Mouse (Mus musculus) kidney, postnatal 36 days (tissue): ENCODE measurements around the gene Irf2.
A peak's percentile ranks its signal among the peaks of the same experiment; 100 is the strongest.
"Not testable (repeated sequence)": the region's sequence is repeated elsewhere in the genome, so short reads cannot be mapped to it uniquely, and the experiment has no call there.

Experiments
- DNase-seq, 2 experiments: peaks; one replicate each; pipeline ENCODE4 v3.0.0; 2021 to 2022; ENCODE audit warnings: mixed read lengths in 2 of 2

Gene Irf2

DNA sequence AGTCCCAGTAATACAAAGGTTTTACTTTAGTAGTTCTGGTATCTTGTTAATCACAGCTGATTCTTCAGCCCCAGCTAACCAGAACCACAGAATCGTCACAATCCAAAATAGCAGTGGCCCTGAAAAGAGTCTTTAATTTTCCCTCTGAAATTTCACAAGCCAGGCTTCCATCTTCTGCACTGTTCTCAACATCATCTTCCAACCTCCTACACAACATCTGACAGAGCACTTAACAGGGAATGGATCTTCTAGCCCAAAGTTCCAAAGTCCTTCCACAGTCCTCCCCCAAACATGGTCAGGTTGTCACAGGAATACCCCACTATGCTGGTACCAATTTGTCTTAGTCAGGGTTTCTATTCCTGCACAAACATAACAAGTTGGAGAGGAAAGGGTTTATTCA, 9.9 kb upstream of the Irf2 start:
- DNase-seq = not testable (repeated sequence)

DNA sequence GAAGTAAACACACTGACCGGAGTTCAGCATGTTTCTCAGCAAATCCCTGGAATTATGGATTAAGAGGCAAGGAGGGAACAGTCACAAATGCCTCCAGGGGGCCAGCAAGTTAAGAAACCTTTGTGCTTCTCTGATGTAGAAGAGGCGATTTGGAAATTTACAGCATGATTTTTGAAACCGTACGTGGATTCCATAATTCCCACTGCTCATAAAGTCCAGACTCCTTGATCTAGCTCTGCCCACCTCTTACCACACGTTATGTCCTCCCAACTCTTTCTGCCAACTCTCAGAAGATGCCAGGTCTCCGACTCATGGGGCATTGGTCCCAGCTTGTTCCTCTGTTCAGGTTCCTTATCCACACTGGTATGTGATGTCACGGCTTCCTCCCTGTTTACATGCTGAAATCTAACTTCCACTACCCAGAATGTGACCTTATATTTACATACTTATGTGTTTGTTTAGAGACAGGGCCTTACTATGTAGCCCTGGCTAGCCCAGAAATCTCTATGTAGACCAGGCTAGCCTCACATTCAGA, 7.1 kb upstream of the Irf2 start:
- no peak for DNase-seq

DNA sequence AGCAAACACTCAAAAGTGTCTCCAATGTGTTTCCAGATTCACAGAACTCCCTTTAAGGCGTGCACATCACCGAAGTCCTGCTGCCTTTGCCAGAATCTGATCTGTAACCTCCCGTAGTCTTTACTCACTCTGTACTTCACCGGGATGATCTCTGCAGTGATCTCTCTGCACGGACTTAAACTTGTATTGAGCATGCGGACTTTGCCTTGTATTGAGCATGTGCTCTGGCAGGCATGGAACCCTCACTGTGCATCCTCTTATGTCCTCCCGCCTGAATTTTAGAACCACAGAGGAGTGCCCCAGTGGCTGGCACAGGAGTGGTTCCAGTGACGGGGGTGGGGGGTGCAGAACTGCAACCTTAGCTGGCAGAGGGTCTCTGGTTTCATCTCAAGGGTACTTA, 5.9 kb upstream of the Irf2 start:
- no peak for DNase-seq

DNA sequence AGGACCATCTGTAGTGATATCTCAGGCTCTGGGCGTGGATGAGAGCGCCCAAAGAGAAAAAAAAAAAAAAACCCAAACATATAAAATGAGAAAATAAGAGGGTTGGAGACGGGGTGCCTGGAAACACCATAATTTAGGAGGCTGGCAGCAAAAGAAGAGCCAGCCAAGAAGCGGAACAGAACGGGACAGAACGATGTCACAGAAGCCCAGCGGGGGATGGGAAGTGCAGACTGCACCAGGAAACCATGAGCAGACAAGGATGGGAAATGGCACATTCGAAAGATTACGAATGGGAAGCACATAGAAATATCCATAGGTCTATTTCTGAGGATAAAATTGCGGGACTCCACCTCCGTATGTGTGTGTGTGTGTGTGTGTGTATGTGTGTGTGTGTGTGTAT, 4.0 kb upstream of the Irf2 start:
- DNase-seq = peak in 1 of 2 experiments; percentile 20

DNA sequence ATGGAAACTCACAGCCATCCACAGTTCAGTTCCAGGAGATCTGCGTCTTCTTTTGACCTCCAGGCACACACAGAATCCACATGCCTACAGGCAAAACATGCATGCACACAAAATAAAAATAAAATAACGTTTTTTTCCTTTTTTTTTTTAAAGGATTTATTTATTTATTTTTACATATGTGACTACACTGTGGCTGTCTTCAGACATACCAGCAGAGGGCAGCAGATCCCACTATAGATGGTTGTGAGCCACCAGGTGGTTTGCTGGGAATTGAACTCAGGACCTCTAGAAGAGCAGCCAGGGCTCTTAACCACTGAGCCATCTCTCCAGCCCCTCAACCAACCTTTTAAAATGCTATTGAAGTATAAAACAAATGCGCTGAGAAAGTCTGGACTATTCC, 3.3 kb upstream of the Irf2 start:
- peak in 1 of 2 experiments; percentile 20 for DNase-seq

DNA sequence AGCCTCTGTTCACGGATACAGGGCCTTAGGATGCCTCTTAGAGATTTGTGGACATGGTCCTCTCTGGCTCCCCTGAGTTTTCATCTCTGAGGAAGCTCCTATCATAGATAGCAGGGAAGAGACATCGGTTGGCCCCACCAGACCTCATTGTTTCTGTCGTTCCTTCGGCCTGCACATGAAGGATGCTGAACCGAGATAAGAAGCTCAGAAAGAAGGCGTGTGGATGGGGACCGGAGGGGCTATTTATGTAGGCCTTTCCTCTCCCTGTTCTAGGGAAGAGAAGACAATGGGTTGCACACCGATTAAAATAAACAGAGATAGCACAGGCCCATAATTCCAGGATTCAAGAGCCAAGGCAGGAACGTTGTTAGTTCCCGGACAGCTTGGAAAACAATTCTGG, 2.1 kb upstream of the Irf2 start:
- DNase-seq = no peak

DNA sequence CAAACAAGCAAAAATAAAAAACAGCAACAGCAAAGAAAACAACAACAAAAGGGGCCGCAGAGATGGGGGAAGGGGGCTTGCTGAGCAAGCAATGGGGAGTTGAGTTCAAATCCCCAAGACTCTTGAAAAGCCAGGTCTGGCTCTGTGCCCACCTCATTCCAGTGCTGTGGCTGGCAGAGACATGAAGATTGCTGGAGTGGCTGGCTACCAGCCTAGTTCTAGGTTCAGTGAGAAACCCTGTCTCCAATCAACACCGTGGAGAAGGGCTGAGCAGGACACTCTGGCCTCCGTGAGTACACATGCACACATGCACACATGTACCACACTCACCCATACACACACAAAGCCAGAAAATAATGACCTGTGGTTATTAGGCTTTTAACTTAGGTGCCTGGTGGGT, 1.6 kb upstream of the Irf2 start:
- DNase-seq = peak; percentile 52 to 77

DNA sequence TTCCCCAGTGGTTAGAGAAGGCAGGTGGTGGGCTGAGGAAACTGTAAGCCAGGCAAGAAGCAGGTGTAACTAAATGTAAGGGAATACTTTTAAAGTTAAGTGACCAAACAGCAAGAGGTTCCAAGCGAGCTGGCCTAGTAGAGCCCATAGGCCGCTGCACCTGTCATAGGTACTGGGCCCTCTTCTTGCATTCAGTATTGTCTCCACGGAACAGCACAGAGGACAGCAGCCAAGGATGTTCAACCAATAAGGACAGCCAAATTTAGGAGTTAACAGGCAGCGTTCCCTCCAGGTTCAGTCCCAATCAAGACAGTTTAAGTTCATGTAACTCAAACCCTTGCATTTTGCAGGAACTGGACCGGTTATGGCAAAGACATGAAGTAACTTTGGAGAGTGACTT, 931 bp upstream of the Irf2 start:
- no peak for DNase-seq

DNA sequence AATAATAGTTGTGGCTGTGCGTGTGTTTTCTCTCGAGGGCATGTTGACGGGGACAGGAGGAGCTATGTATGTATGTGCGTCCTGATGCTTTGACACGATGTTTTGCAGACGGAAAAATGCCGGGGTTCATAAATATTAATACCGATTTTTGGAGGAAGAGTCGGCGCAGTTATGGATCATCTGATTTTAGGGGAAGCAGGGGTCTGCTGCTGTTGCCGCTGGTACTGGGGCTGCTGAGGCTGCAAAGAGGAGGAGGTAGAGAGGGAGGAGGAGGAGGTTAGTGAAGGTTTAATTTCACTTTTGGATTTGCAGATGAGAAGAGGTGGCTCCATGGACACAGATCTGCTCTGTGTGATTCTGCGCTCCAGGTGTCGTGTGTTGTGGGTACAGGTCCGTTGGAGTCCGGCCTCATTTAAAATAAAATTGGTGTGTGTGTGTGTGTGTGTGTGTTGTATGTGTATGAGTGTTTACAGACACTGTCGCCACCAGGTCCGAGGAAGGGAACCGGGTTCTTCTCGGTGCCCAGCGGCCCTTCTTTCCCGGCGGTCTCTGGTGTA, 502 bp downstream of the Irf2 start:
- peak; percentile 38 to 40 for DNase-seq

DNA sequence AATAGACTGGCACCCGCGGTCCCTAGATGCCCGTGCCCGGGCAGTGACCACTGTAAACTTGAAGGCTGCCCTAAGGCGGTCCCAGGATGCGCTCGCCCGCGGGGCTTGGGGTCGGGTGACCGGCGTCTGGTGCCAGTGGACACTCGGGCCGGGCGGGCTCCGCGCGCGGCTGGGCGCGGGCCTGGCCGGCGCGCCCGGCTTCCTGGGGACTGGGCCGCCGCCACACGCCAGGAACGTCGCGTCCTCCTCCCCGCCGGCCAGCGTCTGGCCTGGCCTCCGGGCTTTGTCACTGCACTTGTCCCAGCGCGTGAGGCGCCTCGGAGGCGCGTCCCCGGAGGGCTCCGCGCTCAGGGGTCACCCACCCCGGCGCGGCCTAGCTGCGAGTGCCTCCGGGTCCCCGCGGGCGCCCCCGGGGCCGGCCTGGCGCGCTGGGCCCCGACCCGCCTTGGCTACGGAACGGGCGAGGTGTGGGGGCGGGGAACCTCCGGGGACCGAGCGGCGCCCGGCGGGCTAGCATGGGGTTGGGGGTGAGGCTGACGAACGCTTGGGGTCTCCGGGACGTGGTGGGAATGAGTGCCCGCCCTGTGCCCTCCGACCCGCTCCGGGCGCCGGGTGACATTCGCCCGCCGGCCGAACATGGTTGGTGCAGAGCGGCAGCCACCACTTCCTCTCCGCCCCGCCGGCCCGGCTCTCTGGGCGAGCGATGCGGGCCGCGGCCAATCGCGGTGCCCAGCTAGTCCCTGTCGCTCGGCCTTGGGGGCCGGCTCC, 1.2 kb downstream of the Irf2 start:
- peak; percentile 69 to 84 for DNase-seq

DNA sequence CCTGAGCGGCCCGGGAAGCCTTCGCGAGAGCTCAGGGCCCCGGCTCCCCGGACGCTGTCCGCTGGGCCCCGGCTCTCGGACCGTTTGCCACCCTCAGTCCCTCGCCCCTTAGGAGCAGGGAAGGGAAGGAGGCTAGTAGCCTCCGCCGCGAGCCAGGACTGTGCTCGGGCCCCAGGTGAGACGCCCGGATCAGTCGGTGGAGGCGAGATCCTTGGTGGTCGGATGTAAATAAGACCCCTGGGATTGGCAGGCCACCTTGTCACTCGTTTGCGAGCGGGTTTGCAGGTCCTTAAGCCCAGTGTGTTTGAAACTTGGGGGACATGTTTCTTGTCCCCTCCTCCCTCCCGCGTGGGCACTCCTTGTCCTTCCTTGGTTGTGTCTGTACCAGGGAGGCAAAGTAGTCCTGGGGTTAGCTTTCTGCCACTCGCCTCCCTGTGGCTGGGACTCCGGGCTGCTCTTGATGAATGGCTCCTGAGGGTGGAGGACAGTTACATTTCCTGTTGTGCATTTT, 1.8 kb downstream of the Irf2 start:
- peak; percentile 72 for DNase-seq

DNA sequence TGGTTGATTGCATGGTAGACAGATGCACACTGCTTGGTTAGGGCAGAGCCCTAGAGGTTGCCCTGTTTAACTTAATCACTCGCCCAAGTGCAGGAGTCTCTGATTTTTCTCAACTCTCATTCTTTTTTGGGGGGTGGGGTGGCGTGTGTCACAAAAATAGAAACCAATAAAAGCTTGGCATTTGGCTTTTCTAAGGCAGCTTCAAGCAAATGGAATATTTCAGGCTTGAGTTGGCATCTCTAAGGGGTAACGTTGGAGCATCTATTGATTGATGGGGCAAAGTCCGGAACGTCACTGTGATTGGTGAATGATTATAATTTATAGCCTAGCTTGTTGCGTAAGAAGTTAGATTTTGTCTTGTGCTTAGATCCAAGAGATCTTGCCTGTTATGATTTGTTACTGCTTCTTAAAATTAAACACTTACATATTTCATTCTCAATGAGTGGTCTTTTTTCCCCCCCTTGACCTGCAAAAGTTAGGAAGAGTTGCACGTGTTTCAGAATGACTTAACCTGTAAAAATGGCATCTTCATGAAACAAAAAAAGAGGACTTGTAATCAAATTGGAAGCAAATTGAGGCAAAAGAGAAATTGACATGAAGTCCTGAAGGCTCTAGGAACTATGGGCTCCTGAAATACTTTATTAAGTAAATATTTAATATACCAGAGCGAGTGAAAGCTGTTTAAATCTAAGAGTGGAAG, 2.6 kb downstream of the Irf2 start:
- DNase-seq = peak; percentile 19

DNA sequence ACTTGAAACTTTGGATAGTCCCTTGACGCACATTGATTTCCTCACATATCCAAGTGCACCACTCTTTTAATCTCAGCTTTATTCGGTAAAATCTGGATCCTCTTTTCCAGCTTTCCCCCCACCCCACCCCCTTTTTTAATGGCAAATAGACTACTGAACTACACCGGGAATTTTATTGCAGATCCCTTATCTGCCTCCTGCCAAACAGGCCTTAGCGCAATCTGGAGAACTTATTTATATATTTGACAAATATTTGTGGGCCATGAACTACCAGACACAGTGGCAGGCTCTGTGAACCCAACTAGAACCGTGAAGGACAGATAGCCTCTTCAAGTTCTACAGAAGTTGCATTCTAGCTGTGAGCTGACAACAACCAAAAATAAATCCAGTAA, 3.2 kb downstream of the Irf2 start:
- no peak for DNase-seq

DNA sequence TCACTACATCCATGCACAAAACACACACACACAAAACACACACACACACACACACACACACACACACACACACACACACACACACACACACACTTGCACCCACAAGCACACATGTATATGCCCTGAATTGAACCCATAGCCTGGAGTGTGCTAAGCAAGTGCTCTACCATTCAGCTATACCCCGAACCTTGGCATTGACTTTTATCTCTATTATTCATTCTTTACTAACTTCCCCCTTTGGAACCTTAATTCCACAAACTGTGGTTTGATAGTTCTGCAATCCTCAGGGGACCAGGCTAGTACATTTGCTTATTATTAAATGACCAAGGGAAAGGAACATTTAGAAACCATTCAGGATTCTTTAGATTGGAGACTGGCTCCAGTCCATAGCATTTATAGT, 5.9 kb downstream of the Irf2 start:
- DNase-seq = no peak

DNA sequence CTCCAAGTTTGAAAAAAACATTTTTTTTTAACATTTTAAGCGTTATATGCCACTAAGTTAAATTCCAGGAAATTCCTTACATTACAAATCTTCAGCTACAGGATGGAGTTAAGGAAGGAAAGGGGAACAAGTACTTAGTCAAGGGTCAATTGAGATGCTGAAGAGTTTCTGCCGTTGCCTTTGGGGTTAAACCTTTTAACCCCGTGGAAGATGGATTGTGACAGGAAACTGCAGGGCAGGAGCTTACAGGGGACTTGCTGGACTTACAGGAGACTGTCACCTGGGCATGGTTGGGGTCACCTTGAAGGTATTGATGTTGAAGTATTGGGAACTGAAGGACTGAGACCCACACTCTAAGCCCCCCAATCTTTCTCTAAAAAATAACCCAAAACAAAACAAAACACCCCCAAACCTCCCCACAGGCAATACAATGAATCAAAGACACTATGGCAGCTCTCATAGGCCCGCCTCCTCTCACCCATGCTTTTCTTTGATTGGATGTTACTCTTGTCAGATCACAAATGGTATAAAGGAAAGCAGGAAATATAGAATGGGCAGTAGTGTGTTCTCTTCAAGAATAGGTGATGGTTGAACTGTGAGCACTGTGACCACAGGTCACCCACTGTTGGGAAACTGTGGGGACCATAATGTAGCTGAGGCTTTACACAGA, 7.9 kb downstream of the Irf2 start:
- no peak for DNase-seq

DNA sequence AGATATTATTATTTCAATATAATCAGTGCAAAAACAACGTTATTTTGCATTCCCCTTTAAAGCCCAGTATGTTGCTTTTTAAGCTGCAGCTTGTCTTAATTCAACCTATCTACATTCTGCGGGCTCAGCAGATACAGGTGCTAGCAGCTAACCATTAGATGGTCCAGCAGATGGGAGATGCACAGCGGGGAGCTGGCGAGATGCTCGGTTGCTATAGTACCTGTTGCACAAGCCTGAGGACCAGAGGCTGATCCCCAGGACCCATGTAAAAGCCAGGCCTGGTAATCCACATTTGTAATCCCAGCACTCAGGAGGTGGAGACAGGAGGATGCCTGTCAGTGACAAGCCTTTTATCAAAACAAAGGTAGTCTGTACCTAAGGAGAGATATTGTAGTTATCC, 10.5 kb downstream of the Irf2 start:
- no peak for DNase-seq

DNA sequence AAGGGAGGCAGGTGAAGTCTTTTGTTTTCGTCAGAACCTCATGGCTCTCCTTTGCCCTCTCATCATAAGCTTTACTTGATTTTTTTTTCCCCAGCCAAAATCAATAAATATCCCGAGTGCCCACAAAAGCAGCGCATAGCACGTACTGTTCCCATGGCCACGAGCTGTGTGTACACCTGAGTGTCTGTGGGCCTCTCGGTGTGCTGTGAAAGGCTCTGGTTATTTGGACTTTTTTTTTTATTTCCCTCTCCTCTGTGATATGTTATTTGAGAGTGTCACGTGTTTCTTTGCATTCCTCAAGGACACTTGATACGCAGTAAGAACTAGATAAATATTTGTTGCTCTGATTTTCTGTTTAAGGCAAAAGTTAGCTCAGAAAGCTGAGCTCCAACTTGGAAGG, 11.0 kb downstream of the Irf2 start:
- no peak for DNase-seq

DNA sequence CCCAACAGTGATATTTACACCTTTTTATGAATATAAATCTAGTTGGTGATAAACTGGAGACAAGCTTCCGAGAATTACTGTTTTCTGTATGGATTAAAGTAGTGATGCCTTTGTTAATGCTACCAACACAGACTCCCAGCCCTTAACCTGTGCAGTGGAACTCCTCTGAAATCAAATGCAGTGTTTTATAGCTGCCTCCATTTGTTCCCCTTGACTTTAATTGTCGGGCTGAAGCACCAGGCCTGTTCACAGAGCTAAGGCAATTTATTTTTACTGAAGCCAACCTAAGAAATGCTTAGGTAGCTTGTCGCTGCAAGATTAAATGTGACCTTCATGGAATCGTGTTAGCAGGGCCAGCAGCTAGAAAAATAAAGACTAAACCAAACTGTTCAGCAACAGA, 11.6 kb downstream of the Irf2 start:
- no peak for DNase-seq

DNA sequence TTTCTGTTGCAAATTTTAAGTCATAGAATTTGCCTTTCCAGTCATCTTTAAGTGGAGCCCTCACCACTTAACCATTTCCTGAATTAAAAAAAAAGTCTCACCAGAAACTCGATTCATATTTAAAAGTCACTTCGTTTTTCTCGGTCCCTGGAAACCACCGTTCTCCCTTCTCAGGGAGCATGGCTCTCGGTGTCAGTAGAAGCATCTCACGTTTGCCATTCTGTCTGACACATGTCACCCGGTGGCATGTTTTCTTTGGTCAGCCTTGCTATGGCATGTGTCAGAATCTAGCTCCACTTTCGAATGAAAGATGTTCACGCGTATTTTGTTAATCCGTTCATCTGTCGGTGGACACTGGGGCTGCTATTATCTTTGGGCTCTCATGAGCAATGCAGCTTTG, 13.5 kb downstream of the Irf2 start:
- DNase-seq = no peak

DNA sequence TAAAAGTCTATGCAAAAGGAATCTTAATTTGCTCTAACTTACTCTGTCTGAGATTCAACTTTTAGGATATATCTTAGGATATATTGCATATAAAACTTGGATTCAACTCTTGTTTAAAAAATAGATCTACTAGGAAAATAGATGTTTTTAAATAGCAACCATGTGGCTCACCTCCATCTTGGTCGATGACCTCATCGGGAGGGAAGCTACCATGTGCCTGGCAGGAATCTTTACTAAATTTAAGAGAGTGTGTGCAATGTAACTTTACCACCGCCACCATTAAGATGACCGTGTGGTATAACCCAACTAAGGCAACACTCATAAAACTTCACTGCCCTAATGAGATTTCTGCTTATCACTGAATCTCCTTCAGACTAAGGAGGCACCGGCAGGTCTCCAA, 14.8 kb downstream of the Irf2 start:
- DNase-seq = no peak

DNA sequence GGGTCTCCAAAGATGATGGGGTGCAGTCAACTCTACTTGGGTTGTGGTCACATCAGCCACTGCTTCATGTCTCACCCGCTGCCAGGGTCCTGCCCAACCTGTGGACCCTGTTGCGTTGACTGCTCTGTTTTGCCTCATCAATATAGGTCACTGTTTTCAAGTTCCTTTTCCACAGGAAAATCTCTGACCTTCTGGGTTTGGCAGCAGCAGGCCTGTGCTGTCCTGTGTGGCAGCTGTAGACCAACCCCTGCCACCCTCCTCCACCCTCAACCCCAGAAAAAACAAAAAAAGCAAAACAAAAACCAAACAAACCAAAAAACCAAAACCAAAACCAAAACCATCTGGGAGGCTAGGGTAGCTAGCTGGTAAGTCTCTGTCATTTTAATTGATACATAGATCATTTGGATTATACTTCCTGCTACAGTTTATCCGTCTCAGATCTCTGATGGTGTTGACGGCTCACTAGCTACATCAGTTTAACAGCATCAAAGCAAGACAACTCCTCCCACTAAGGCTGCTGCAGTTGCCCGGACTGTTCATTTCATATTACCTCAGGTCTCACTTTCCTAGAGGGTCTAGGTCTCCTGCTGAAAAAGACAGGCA, 16.3 kb downstream of the Irf2 start:
- no peak for DNase-seq

DNA sequence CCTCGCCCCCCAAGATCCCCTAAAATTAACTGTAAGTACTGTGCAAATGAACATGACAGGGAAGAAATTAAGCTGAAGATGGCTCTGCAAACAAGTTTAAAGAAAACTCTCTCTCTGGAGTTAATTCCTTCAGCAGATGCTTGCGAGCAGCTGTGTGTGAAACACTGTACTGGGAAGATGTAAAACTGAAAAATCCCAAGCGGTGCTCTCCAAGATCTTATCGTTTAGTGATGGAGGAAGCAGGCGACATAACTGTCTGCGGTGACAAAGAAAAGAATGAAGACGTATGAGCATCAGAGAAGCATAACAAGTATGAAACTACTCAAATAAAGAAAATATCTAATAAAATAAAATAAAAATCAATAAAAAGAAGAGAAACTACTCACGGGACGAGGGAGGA, 18.1 kb downstream of the Irf2 start:
- no peak for DNase-seq

DNA sequence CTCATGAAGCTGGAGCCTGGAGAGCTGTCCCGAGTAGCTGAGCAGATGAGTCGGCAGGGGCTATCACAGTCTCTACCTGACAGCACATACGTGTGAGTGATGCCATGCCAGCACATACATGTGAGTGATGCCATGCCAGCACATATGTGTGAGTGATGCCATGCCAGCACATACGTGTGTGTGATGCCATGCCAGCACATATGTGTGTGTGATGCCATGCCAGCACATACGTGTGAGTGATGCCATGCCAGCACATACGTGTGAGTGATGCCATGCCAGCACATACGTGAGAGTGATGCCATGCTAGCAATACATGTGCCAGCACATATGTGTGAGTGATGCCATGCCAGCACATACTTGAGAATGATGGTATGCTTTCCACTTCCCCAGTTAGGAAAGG, 18.6 kb downstream of the Irf2 start:
- no peak for DNase-seq
